Mouse (Mus musculus) stomach, postnatal 0 days (tissue): ENCODE measurements around the gene Ccnb1ip1.

Experiments used
- CTCF ChIP-seq: IDR thresholded peaks from 2 replicates; pipeline ENCODE4 v1.5.1; 2016; ENCODE audit warnings: antibody characterized with exemption, low read depth, mild to moderate bottlenecking, moderate library complexity
- EP300 ChIP-seq: optimal IDR thresholded peaks from 2 replicates; pipeline ENCODE3; 2016; ENCODE audit warnings: antibody characterized with exemption

DNA sequence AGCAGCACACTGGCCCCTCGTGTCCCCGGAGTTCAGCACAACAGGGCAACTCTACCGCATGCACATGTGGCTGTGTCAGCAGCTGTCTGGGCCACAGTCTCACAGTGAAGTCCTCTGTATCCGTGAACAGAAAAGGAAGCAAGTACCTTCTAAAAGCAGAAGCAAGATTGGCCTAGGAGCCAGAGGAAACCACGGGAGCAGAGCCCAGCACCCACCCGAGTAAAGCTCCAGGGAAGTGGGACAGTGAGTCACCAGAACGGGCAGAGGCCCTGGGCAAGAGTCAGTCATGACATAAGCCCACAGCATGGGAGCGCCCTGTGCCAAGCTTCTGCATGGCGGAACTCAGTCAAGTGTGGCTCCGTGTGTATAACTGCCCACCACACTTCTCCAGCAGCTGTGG, 26.4 kb upstream of the Ccnb1ip1 start:
- TF ChIP-seq CTCF (no peak), EP300 (no peak)
